Mouse (Mus musculus) cerebellum, adult 2 months (tissue): ENCODE measurements at regions not wholly inside any gene's neighbourhood (a gene's known extent, or its start where the extent isn't known, plus 50 kb on each side); places are given as distances from the start of the nearest gene placed in this dataset.

Experiments
- CTCF ChIP-seq: fragments of 200-500 bp; IDR thresholded peaks from 2 replicates; pipeline ENCODE4 v1.5.1; 2011; ENCODE audit warnings: low read depth, mild to moderate bottlenecking, control low read depth, low read length, moderate library complexity, borderline replicate concordance; ENCODE audit not compliant: insufficient read depth
- POLR2A ChIP-seq: fragments of 200-500 bp; IDR thresholded peaks from 2 replicates; pipeline ENCODE4 v1.6.1; 2011; ENCODE audit warnings: low read length, control low read depth, borderline replicate concordance; ENCODE audit not compliant: insufficient read depth

- no peak for TF ChIP-seq POLR2A
- no peak for TF ChIP-seq CTCF
Measured at GRCm38 (mm10) chr12:80034963-80035411, 77.8 kb downstream of the Zfp36l1 start.
